Mouse (Mus musculus) heart, postnatal 25 days (tissue): ENCODE measurements around the gene 1700037C18Rik. TPM values are rescaled to one million over a fixed set of nuclear protein-coding genes. Genes with fewer than 3 reads are reported as not detected.
A peak's percentile ranks its signal among the peaks of the same experiment; 100 is the strongest.
"Not testable (repeated sequence)": the region's sequence is repeated elsewhere in the genome, so short reads cannot be mapped to it uniquely, and the experiment has no call there.

Experiments used
- DNase-seq: peaks from one replicate; pipeline ENCODE4 v3.0.0; 2022; ENCODE audit warnings: low spot score
- intact Hi-C: fragments of 180-260 bp; cut with DNase I; formaldehyde crosslinking; loops from one replicate; pipeline ENCODE4 v1.15.1; 2025
- microRNA-seq: library from miRNA; unstranded; fragments of <30 nt; microRNA quantifications from one replicate; pipeline ENCODE4 v1.2.0, GENCODE M21; 2022
- total RNA-seq, 2 experiments: library from RNA; stranded (reverse); gene quantifications; 2 replicates each; pipeline ENCODE4 v1.2.3; 2021

1700037C18Rik gene
- total RNA-seq, 2 experiments from 2014 or later: 3.0 to 3.7 TPM

DNA sequence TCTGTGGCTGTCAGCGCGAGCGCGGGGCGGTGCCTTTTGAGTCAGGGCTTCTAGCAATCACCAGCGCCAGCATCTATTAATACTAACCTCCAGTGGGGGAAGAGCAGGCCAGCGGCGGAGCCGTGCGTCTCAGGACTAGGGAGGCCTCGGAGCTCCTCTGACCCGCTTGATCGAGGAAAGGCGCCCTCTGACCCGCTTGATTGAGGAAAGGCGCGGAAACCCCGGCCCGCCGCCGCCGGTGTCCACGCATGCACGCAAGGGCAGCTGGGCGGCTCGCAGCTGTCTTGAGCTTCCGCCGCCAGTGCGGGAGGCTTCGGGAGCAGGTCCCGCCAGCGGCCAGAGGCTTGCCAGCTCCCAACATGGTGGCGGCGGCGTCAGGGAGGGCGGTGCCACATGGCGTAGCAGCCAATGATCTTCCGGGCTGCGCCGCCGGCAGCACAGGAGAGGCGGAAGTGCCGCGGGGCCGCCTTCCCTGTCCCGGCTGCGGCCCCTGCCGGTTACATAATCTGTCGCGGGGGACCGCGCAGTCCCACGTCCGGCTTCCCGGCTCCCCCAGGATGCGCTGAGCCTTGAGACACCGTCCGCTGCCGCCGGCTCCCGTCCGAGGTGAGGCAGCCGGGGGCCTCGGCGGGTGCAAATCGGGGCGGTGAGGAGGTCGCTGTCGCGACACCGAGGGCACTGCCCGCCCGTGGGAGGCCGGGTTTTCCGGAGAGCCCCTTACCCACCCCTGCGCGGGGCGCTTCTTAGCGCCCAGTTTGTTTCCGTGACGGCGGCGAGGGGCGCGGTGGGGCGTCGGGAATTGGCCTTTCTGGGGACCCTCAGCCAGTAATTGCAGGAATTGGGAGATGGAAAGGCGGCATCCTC, 24.1 kb downstream of the 1700037C18Rik start, which contains the start of the genes Zfp597 and Gm20695:
Gene Zfp597, minus strand, starts transcription at position 361 of the 864 bp plus-strand sequence.
Gene Gm20695, plus strand, starts transcription at position 448 of the 864 bp plus-strand sequence.
- intact Hi-C loops: loop anchor here (1.0 to 5.0 kb wide), 2 partner anchors 24 to 37 kb away; partner anchors contain the start of genes 1700037C18Rik, Cluap1 and Zfp174
- peak; percentile 92 for DNase-seq

GRCm38 (mm10) chr16:3876346-3876745, 32.1 kb downstream of the 1700037C18Rik start:
- intact Hi-C loops: no loop called here

GRCm38 (mm10) chr16:3872216-3873047, 36.1 kb downstream of the 1700037C18Rik start, which contains the start of gene Naa60:
TSS of gene Naa60 (plus strand) at chr16:3872375.
- intact Hi-C loops: no loop called here
- peak; percentile 84 for DNase-seq

More at GRCm38 (mm10) chr16:3876346-3876745, 32.1 kb downstream of the 1700037C18Rik start:
- DNase-seq: no peak

DNA sequence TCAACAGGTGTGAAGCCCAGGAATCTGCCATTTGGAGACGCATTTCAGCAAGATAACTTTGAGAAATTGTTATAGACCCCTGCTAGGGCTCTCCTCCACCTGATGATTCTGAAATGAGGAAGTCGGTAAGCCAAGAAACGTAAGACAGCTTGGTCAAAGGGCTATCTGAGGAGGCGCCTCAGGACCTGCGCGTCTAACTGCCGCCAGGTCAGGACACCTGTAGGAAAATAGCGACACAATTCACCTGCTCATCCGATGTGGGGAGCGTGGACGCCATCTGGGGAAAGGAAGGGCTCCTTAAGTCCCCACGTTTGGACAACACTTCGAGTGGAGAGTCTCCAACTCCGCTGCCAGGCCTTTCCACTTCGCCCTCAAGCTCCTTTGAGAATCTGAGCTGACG, 36.7 kb downstream of the 1700037C18Rik start:
- DNase-seq: no peak
- intact Hi-C loops: no loop called here

DNA sequence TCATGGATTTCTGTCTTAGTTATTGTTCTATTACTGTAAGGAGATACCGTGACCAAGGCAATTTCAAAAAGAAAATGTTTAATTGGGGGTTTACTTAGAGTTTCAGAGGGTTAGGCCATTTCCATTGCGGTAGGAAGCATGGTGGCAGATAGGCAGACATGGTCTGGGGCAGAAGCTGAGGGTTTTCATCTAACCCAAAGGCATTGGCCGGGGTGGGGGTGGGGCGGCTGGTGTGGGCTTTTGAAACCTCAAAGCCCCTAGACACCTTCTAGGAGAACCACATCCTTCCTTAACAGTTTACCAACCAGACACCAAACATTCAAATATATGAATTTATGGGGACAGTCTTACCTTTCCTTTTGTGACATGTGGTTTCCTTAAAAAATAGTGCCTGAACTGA, 49.2 kb downstream of the 1700037C18Rik start:
- intact Hi-C loops: no loop called here
- DNase-seq: no peak

DNA sequence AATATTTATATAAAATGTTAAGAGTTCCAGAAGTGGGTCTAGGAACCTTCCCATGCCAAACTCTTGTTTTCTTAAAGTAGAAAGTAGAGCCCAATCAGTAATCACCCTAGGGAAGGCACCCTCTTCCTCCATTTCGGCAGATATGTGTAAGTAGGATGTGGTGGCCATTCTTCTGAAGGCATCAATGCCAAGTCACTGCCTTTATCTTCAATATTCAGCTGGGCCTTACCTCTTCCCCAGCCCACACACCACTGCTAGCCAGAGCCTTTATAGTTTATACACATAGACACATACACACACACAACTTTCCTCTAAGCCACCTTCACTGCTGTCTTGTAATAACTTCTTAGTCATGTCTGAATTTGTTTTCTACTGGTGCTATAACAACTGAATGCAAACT, 52.7 kb downstream of the 1700037C18Rik start:
- intact Hi-C loops: no loop called here
- DNase-seq: no peak

GRCm38 (mm10) chr16:3854437-3855182, 53.9 kb downstream of the 1700037C18Rik start:
- no peak for DNase-seq
- intact Hi-C loops: no loop called here

- no peak for DNase-seq
- intact Hi-C loops: no loop called here
Observed at GRCm38 (mm10) chr16:3852586-3852985, 55.9 kb downstream of the 1700037C18Rik start.

DNA sequence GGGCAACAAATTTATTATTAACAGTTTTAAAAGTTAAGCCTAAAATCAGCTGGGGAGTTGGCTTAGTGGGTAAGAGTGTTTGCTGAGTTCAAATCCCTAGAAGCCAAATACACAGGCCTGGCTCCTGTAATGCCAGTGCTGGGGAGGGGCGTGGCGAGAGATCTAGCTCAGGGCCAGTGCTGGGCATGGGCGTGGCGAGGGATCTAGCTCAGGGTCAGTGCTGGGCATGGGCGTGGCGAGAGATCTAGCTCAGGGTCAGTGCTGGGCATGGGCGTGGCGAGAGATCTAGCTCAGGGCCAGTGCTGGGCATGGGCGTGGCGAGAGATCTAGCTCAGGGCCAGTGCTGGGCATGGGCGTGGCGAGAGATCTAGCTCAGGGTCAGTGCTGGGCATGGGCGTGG, 57.2 kb downstream of the 1700037C18Rik start:
- intact Hi-C loops, DNase-seq: not testable (repeated sequence)

- no peak for DNase-seq
- intact Hi-C loops: loop anchor here (5.0 to 10.0 kb wide), 3 partner anchors 34 to 154 kb away; partner anchors contain the start of genes Gm20695, Slx4, Zfp263 and Zfp597
Observed at GRCm38 (mm10) chr16:3848416-3848815, 60.1 kb downstream of the 1700037C18Rik start.

DNA sequence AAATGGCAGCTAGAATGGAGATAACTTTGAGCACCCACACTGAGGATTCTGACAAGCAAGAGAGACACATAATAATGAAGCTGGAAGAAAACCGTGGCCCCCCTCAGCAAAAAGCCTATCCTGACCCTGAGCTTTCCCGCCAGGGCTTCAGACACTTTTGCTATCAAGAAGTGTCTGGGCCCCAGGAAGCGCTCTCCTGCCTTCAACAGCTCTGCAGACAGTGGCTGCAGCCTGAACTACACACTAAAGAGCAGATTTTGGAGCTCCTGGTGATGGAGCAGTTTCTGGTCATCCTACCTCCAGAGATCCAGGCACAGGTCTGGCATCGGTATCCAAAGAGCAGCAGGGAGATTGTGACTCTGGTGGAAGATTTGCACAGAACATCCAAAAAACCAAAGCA, 60.6 kb downstream of the 1700037C18Rik start:
- intact Hi-C loops: loop anchor here (2.0 to 10.0 kb wide), 4 partner anchors 34 to 154 kb away; partner anchors contain the start of genes 1700037C18Rik, Cluap1, Gm20695 and Slx4
- DNase-seq: no peak

DNA sequence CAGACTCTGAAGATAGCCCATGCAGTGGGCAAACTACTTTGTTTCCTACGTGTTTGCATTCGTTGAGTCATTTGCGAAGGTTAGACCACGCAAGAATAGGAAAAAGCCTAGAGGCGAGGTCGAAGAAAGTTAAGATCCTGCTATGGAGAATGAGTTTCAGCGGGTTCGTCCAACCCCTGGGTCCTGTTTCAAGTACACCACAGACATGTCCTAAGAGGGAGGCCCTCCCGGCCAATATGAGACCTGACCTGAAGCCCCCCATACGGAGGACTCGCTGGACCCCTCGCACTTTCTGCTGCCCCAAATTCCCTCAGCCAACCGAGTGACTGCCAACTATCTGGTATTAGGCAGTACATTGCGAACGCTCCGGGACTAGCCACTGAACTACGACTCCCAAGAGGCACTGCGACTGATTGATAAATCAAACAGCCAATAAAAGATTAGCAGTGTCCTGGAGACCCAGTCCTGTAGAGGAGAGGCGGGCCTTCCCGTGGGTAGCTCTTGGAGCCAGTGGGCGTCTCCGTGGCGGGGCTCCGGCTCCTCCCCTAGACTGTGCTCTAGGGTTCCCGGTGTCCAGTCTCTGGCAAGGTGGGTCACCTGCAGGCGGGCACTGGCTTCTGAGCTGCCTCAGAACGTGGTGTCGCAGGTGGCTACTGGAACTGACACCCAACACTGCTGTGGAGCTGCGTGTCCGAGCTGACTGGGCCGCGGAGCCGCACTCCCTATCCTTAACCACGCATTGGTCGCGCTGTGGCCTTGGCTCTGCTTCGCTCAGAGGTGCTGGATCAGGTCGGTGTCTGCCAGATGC, 61.6 kb downstream of the 1700037C18Rik start, which contains the start of gene Zfp174:
Gene Zfp174, plus strand, starts transcription at position 558 of the 808 bp plus-strand sequence.
- intact Hi-C loops: loop anchor here (2.0 to 10.0 kb wide), 4 partner anchors 35 to 155 kb away; partner anchors contain the start of genes 1700037C18Rik, Cluap1, Gm20695 and Slx4
- peak; percentile 90 for DNase-seq

Small RNA genes within 50 kb of the gene (microRNA-seq; reads per million reads assigned to microRNA genes)
- not detected for gene Gm23493

Other genes starting within 250 kb of the 1700037C18Rik start
- not detected for gene Mefv, start 190.6 kb downstream of the 1700037C18Rik start, total RNA-seq
- gene Zfp263, start 164.6 kb downstream of the 1700037C18Rik start, total RNA-seq: 1 to 10 TPM; 7.7 to 9.5 TPM
- gene Olfr15, start 77.8 kb downstream of the 1700037C18Rik start, total RNA-seq: not detected
- 1 to 10 TPM; 1.3 to 1.6 TPM for gene Zfp174, start 61.4 kb downstream of the 1700037C18Rik start, total RNA-seq
- 10 to 100 TPM; 47.9 to 53.7 TPM for gene Naa60, start 36.3 kb downstream of the 1700037C18Rik start, total RNA-seq
- 10 to 100 TPM in 1 of 2 experiments, 1 to 10 TPM in 1; 9.6 to 13.5 TPM for gene Zfp597, start 24.1 kb downstream of the 1700037C18Rik start, total RNA-seq
- not detected for gene Gm20695, start 24.0 kb downstream of the 1700037C18Rik start, total RNA-seq
- gene Cluap1, start 112 bp upstream of the 1700037C18Rik start, total RNA-seq: 10 to 100 TPM in 1 of 2 experiments, 1 to 10 TPM in 1; 9.1 to 11.8 TPM
- gene Nlrc3, start 67.9 kb upstream of the 1700037C18Rik start, total RNA-seq: 1 to 10 TPM; 1.1 to 1.6 TPM
- 1 to 10 TPM; 9.0 to 9.1 TPM for gene Slx4, start 95.1 kb upstream of the 1700037C18Rik start, total RNA-seq
- not detected for gene Dnase1, start 128.3 kb upstream of the 1700037C18Rik start, total RNA-seq
- 100 to 1,000 TPM; 144 to 148 TPM for gene Trap1, start 169.1 kb upstream of the 1700037C18Rik start, total RNA-seq